7 mouse cellular contexts compared by ENCODE assay signal in genomic region chr1:165844466-165844951, GRCm38 (mm10). TPM values are rescaled to one million over a fixed set of nuclear protein-coding genes. Genes with fewer than 3 reads are reported as not detected.
DNase-seq lines count a peak whose midpoint lies in the region; ATAC-seq and TF ChIP-seq lines count a peak whose summit lies in the region.

No protein-coding gene starts in this region.

- H3K27ac ChIP-seq in forebrain, embryonic 13.5 days: no peak overlapping the region
- H3K27ac ChIP-seq in midbrain, embryonic 14.5 days (replicated peaks; ENCODE audit: low read depth, low read length): no peak overlapping the region

- H3K9ac ChIP-seq in forebrain, embryonic 13.5 days: peak overlapping the region; percentile 64
- H3K9ac ChIP-seq in midbrain, embryonic 14.5 days (replicated peaks; ENCODE audit: low read length): peak overlapping the region; percentile 52

- peak overlapping the region; percentile 68 for H3K4me3 ChIP-seq in E14TG2a.4 (replicated peaks; ENCODE audit: low read length)
- peak overlapping the region; percentile 54 for H3K4me3 ChIP-seq in forebrain, embryonic 13.5 days
- H3K4me3 ChIP-seq in midbrain, embryonic 14.5 days (replicated peaks; ENCODE audit: low read depth, low read length): peak overlapping the region; percentile 41

- peak; percentile 72 for ATAC-seq in forebrain, embryonic 13.5 days
- ATAC-seq in midbrain, embryonic 14.5 days (ENCODE audit: low FRiP score, low TSS enrichment): peak; percentile 54; the same call in 1 of the 2 replicates

- peak; percentile 86 for DNase-seq in CD4-positive helper T cell, adult 2 months (ENCODE audit: low read depth, low spot score)
- peak; percentile 50 for DNase-seq in kidney, postnatal 10 days
- no peak for DNase-seq in midbrain, embryonic 14.5 days
- peak; percentile 85 for DNase-seq in thymus, postnatal 14 days
- no peak for DNase-seq in frontal cortex, postnatal 10 days (ENCODE audit: low spot score in 2 of 2)

- TF ChIP-seq CTCF in E14TG2a.4 (conservative IDR thresholded peaks at IDR 0.05; ENCODE audit: low read length): no peak

- H3K9me3 ChIP-seq in E14TG2a.4 (ENCODE audit: low read length): peaks cover 9% of the 10 kb centered on the region
- H3K9me3 ChIP-seq in forebrain, embryonic 13.5 days (replicated peaks): no peaks in the 10 kb centered on the region
- H3K9me3 ChIP-seq in midbrain, embryonic 14.5 days (ENCODE audit: control insufficient read depth, low read length): no peaks in the 10 kb centered on the region

- WGBS in forebrain, embryonic 13.5 days: 2% methylated on average over 19 of the region's 20 CpGs
- WGBS in midbrain, embryonic 14.5 days: 2% methylated on average over 17 of the region's 20 CpGs

- H3K4me2 ChIP-seq in forebrain, embryonic 13.5 days: peak overlapping the region; percentile 99
- H3K4me2 ChIP-seq in midbrain, embryonic 14.5 days (ENCODE audit: low read length): peak overlapping the region; percentile 99

- peaks cover 89% of the 10 kb centered on the region for H3K27me3 ChIP-seq in E14TG2a.4 (ENCODE audit: insufficient read depth, low read length)
- peaks cover 81% of the 10 kb centered on the region for H3K27me3 ChIP-seq in forebrain, embryonic 13.5 days
- peaks cover 23% of the 10 kb centered on the region; the same call in 1 of the 2 replicates for H3K27me3 ChIP-seq in midbrain, embryonic 14.5 days (ENCODE audit: control insufficient read depth, insufficient read depth, low read length)

- no peaks in the 10 kb centered on the region for H3K36me3 ChIP-seq in E14TG2a.4 (ENCODE audit: insufficient read depth, low read length)
- H3K36me3 ChIP-seq in forebrain, embryonic 13.5 days (ENCODE audit: poor library complexity, severe bottlenecking): no peaks in the 10 kb centered on the region
- H3K36me3 ChIP-seq in midbrain, embryonic 14.5 days (ENCODE audit: control insufficient read depth, insufficient read depth, low read length): no peaks in the 10 kb centered on the region

- peaks cover 28% of the 10 kb centered on the region for H3K4me1 ChIP-seq in E14TG2a.4 (replicated peaks; ENCODE audit: low read depth, low read length)
- H3K4me1 ChIP-seq in forebrain, embryonic 13.5 days: peaks cover 41% of the 10 kb centered on the region
- peaks cover 24% of the 10 kb centered on the region for H3K4me1 ChIP-seq in midbrain, embryonic 14.5 days (ENCODE audit: control insufficient read depth, insufficient read depth, low read length)

RNA-seq across cellular contexts. Expression of gene Cd247, which starts 56.0 kb away (rescaled TPM):
- 0.63 and 2.2 TPM in 2 replicates for polyA plus RNA-seq in forebrain, embryonic 13.5 days (2015; fragmentation: Nextera tagmentation; extraction: Ambion mirVana)
- 1.5 and 2.1 TPM in 2 replicates for polyA plus RNA-seq in midbrain, embryonic 14.5 days (2014; fragmentation: Nextera tagmentation; extraction: Ambion mirVana)

Comparison
In these comparisons a context has a peak if more than half of its experiments do, and no peak if none do; other contexts are left out.
1. DNase-seq: peak in CD4-positive helper T cell, adult 2 months (single experiment), kidney, postnatal 10 days (single experiment) and thymus, postnatal 14 days (single experiment); none in midbrain, embryonic 14.5 days (single experiment) and frontal cortex, postnatal 10 days (0 of 2).
2. Peak in every context shown above with its lines, with median percentiles within 50 percentile points of each other: H3K4me3 ChIP-seq.